Mouse (Mus musculus) liver, adult 2 months (tissue): ENCODE measurements around the gene Vwa2. TPM values are rescaled to one million over a fixed set of nuclear protein-coding genes. Genes with fewer than 3 reads are reported as not detected.

ENCODE experiments used
- DNase-seq: peaks from one replicate; pipeline ENCODE4 v3.0.0-alpha.2; 2011; ENCODE audit warnings: low read depth, low spot score; ENCODE audit errors: extremely low read depth
- H3K27ac ChIP-seq: fragments of 200-500 bp; replicated peaks from 2 replicates; pipeline ENCODE4 v1.5.1; 2012; ENCODE audit warnings: low read depth, mild to moderate bottlenecking, control low read depth, inconsistent platforms, low read length; ENCODE audit not compliant: insufficient read depth
- H3K27me3 ChIP-seq: fragments of 200-500 bp; 2 replicates; pipeline ENCODE4 v1.6.1; 2012; ENCODE audit warnings: mild to moderate bottlenecking, moderate library complexity, low read length, inconsistent platforms; ENCODE audit not compliant: control insufficient read depth, insufficient read depth
- H3K36me3 ChIP-seq: fragments of 200-500 bp; 2 replicates; pipeline ENCODE4 v1.6.1; 2012; ENCODE audit warnings: low read length, inconsistent platforms; ENCODE audit not compliant: control insufficient read depth, insufficient read depth
- H3K4me1 ChIP-seq: fragments of 200-500 bp; 2 replicates; pipeline ENCODE4 v1.6.1; 2011; ENCODE audit warnings: low read length; ENCODE audit not compliant: control insufficient read depth, insufficient read depth
- H3K4me3 ChIP-seq: fragments of 200-500 bp; 2 replicates; pipeline ENCODE4 v1.5.1; 2011; ENCODE audit warnings: low read depth, mild to moderate bottlenecking, control low read depth, low read length, moderate library complexity; ENCODE audit not compliant: insufficient read depth
- H3K79me2 ChIP-seq: fragments of 200-500 bp; 2 replicates; pipeline ENCODE4 v1.6.1; 2012; ENCODE audit warnings: inconsistent platforms, mild to moderate bottlenecking, low read length, moderate library complexity; ENCODE audit not compliant: control insufficient read depth, insufficient read depth
- H3K9ac ChIP-seq: fragments of 200-500 bp; 2 replicates; pipeline ENCODE4 v1.6.1; 2012; ENCODE audit warnings: low read depth, mild to moderate bottlenecking, control low read depth, inconsistent platforms, low read length
- CTCF ChIP-seq: fragments of 200-500 bp; IDR thresholded peaks from 2 replicates; pipeline ENCODE4 v1.5.1; 2011; ENCODE audit warnings: low read depth, low read length, control low read depth
- POLR2A ChIP-seq: fragments of 200-500 bp; IDR thresholded peaks from 2 replicates; pipeline ENCODE4 v1.6.1; 2011; ENCODE audit warnings: low read length, control low read depth; ENCODE audit not compliant: insufficient read depth; ENCODE audit errors: extremely low read depth
- WGBS: fragments of 180-500 bp; shearing (Covaris S2); methylation state at CpG from one replicate; pipeline ENCODE4 v1.1.7; 2018; 5-methylcytosine and 5-hydroxymethylcytosine counted together
- polyA plus RNA-seq: library from polyadenylated mRNA; depleted of rRNA; stranded (reverse); fragments of >200 nt; gene quantifications from 2 replicates; pipeline ENCODE4 v1.2.3, GENCODE M21; 2012
- total RNA-seq: library from RNA; depleted of rRNA; stranded (reverse); fragments of >200 nt; gene quantifications from 2 replicates; pipeline ENCODE4 v1.2.3, GENCODE M21; 2014

Gene Vwa2
- total and polyA plus RNA-seq, 2 experiments = not detected

DNA sequence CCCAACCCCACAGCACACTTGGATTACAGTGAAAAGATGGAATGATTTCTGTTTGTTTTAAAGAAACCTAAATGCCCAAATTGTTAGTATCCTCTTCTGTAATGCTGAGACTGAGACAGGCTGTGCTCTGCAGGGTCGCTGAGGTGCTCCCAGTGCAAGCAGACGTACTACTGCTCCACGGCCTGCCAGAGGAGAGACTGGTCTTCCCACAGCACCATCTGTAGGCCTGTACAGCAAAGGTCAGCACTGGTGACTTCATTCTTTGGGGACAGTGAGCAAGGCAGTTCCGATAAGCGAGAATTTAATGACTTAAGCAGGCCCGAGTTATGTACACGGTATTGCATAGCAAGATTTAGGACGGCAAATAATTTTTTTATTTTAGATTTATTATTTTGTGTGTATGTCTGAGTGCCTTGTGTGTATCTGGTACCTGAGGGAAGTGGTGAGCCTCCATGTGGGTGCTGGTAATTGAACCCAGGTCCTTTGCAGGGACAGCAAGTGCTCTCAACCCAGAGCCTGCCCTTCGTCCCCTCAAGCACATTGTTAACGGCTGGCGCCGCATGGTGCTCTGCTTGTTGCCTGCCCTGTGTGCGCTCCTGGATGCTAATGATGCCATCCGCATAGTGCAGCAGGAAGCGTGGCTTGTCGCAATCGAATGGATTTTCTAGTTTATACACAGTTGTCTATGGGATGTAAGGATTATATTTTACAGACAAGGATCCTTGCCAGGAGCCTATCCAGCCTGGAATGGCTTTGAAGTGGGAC lies 34.9 kb upstream of the Vwa2 start:
- no peaks in the 10 kb centered on the region for H3K79me2 ChIP-seq
- no peak overlapping the region for H3K27ac ChIP-seq
- no peaks in the 10 kb centered on the region for H3K36me3 ChIP-seq
- TF ChIP-seq CTCF (no peak), POLR2A (no peak)
- 90% methylated on average over 17 of the region's 17 CpGs for WGBS
- no peak for DNase-seq
- no peak overlapping the region for H3K9ac ChIP-seq
- H3K27me3 ChIP-seq = no peaks in the 10 kb centered on the region
- no peaks in the 10 kb centered on the region for H3K4me1 ChIP-seq
- no peak overlapping the region for H3K4me3 ChIP-seq

DNA sequence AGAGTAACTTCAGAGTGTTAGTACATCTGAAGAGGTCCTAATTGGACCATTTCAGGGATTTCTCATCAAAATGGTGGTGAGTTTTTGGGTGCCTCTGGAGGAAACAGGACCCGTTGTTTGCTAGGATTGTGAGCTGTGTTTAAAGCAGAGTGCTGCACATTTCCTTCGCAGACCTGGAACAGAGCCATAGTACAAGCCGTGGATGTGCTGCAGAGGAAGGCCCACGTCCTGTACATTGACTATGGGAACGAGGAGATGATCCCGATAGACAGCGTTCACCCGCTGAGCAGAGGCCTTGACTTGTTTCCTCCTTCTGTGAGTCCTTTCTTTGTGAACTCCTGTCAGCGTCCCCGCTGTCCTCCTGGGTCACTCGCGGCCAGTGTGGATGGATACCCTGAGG lies 31.1 kb upstream of the Vwa2 start:
- Histone ChIP-seq H3K79me2 (no peaks in the 10 kb centered on the region), H3K27ac (no peak overlapping the region), H3K4me1 (no peaks in the 10 kb centered on the region), H3K4me3 (no peak overlapping the region), H3K27me3 (no peaks in the 10 kb centered on the region), H3K9ac (no peak overlapping the region), H3K36me3 (no peaks in the 10 kb centered on the region)
- DNase-seq = no peak
- TF ChIP-seq CTCF = no peak
- TF ChIP-seq POLR2A = no peak
- WGBS = 79% methylated on average over 12 of the region's 12 CpGs

GRCm38 (mm10) chr19:56852590-56852989 lies 21.5 kb upstream of the Vwa2 start:
- no peaks in the 10 kb centered on the region for H3K79me2 ChIP-seq
- DNase-seq = no peak
- H3K27me3 ChIP-seq = peaks cover 10% of the 10 kb centered on the region
- H3K27ac ChIP-seq = no peak overlapping the region
- H3K36me3 ChIP-seq = no peaks in the 10 kb centered on the region
- H3K4me3 ChIP-seq = no peak overlapping the region
- no peaks in the 10 kb centered on the region for H3K4me1 ChIP-seq
- no peak overlapping the region for H3K9ac ChIP-seq
- no peak for TF ChIP-seq CTCF
- no peak for TF ChIP-seq POLR2A

GRCm38 (mm10) chr19:56856455-56856854 lies 17.6 kb upstream of the Vwa2 start:
- DNase-seq = no peak
- WGBS = 66% methylated on average over 5 of the region's 5 CpGs
- no peaks in the 10 kb centered on the region for H3K36me3 ChIP-seq

GRCm38 (mm10) chr19:56867701-56868100 lies 6.3 kb upstream of the Vwa2 start:
- no peak overlapping the region for H3K4me3 ChIP-seq
- peaks cover 11% of the 10 kb centered on the region for H3K27me3 ChIP-seq
- H3K36me3 ChIP-seq = no peaks in the 10 kb centered on the region
- WGBS = 78% methylated on average over 4 of the region's 4 CpGs
- H3K79me2 ChIP-seq = no peaks in the 10 kb centered on the region
- H3K9ac ChIP-seq = no peak overlapping the region
- TF ChIP-seq POLR2A = no peak
- no peak for TF ChIP-seq CTCF
- DNase-seq = no peak
- H3K4me1 ChIP-seq = no peaks in the 10 kb centered on the region
- no peak overlapping the region for H3K27ac ChIP-seq

More at GRCm38 (mm10) chr19:56856455-56856854, 17.6 kb upstream of the Vwa2 start:
- Histone ChIP-seq H3K79me2 (no peaks in the 10 kb centered on the region), H3K27me3 (0 out of 2 replicates have a peak, but pooled peaks cover 3% of the 10 kb centered on the region), H3K27ac (no peak overlapping the region), H3K4me1 (no peaks in the 10 kb centered on the region), H3K4me3 (no peak overlapping the region), H3K9ac (no peak overlapping the region)
- no peak for TF ChIP-seq POLR2A

- H3K27me3 ChIP-seq = peaks cover 21% of the 10 kb centered on the region
- H3K4me1 ChIP-seq = peaks cover 2% of the 10 kb centered on the region
- WGBS = 11% methylated on average over 30 of the region's 30 CpGs
- TF ChIP-seq POLR2A (no peak), CTCF (no peak)
- H3K36me3 ChIP-seq = no peaks in the 10 kb centered on the region
- H3K27ac ChIP-seq = no peak overlapping the region
- DNase-seq = peak; percentile 43
- H3K79me2 ChIP-seq = no peaks in the 10 kb centered on the region
- no peak overlapping the region for H3K9ac ChIP-seq
- no peak overlapping the region for H3K4me3 ChIP-seq
Observed at GRCm38 (mm10) chr19:56874601-56875315, 709 bp downstream of the Vwa2 start.
